Mouse (Mus musculus): ENCODE measurements around the gene Zwint.
A peak's percentile ranks its signal among the peaks of the same experiment; 100 is the strongest.

The Zwint gene

DNA sequence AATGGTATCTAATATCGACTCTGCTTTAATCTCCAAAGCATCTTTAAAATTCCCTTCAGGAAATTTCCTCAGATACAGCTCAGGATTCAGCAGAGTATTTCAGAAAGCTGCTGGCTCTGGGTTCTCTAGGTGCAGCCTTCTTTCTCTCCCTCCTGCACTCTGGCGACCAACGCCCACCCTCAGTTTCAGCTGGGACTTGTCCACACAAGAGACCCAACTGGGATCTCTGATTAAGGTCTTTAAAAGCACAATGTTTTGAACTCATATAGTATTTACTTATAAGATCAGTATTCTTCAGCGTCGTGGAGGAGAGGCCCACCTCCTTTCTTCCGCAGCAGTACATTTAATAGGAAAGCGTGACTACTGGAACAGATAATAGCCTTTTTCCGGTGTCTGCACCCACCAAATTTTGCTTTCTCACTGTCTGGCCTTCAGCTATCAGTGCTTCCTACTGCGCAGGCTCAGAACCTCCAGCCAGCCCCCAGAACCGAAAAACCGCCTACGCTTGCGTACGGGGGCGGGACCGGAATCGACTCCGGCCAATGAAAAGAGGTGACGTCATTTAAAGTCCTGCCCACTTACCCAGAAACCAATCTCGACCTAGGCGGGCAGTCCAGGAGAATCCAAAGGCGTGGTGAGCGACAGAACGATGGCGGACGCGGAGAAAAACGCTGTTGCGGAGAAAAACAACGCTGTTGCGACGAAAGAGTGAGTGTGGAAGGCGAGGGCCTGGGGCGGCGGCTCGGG lies at the start of gene Zwint:
Gene Zwint (plus strand): TSS at position 576 of the 747 bp plus-strand sequence.
- DNase-seq = peak; percentile 97

DNA sequence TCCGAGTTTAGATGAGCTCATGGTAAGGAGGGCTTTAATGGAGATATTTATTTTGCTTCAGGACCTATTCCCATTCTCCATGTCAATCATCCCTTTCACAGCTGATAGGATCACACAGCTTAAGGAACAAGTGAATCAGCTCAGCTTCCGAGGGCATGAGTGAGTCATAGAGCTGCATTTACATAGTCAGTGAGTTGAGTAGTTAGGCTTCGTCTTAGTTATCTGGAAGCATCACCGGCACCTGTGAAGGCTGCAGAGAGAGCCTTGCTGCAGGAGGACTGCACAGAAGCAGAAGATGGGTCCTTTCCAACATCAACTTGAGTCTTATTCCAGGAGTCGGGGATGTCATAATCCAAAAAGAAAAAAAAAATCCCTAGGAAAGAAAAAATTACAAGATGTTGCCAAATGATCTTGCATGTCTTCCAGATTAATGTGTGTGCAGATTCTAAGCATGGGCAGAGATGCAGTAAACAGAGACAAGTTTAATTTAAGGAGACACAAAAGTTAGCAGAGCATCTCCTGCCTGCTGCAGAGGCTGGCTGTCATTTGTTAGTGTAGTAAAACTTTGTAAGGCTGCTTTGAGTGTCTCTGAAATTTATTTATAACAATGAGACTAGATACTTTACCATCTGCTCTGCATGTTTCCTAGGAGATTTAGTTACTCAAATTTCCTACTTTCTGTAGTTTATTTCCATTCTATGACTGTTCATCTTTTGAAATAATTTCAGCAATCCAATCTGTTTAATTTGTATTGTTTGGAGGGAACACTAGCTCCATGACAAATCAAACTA lies 41.3 kb upstream of the Zwint start:
- no peak for DNase-seq

DNA sequence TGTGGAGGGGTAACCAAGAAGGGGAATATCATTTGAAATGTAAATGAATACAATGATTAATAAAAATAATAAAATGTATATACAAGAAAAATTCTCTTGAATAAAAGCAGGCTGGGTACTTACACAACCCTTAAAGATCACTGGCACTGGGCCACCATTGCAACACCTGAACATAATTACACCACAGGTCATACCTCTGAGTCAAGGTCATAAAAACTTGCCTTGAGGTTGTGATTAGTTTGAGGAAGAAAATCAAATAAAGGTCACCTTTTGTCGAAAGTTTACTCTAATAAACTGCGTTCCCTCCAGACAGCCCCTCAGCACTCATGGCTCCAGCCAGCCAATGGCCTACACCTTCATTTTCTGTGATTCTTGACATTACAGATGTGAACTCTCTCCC lies 38.5 kb upstream of the Zwint start:
- DNase-seq = no peak

DNA sequence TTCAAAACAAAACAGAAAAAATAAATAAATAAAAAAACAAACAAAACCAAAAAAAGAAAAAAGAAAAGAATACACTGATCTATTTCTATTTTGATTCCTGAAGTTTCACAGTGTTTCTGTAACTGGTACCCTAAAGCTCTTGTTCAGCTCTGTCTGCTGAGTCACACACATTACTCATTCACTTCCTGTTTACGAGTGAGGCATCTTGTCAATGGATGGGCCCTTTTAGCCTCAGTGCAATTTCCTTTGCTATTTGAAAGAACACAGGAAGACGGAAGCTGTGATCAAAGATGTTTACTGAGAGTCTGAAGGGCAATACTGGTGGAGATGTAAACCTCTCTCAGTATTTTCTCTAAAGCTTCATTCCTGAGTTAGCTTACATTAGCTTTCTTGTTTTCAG lies 34.1 kb upstream of the Zwint start:
- peak in 1 of 2 experiments; percentile 6 for DNase-seq

DNA sequence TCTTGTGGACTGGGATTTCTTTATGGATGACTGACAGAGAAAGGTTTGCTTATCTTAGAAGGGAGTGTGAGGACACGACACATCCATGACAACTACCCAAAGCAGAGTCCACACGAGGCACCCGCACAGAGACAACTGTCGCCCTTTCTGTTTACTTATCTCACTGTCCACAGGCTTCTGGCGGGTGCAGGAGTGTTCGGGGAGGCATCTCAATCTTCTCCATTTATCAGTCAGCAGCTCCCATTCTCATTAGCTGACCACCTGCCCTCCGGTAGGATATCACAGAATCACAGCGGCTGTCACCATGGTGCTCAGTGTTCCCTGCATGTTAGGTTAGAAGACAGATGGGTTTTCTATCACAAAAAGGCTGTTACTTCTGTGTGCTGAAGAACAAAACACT lies 31.1 kb upstream of the Zwint start:
- DNase-seq = no peak

DNA sequence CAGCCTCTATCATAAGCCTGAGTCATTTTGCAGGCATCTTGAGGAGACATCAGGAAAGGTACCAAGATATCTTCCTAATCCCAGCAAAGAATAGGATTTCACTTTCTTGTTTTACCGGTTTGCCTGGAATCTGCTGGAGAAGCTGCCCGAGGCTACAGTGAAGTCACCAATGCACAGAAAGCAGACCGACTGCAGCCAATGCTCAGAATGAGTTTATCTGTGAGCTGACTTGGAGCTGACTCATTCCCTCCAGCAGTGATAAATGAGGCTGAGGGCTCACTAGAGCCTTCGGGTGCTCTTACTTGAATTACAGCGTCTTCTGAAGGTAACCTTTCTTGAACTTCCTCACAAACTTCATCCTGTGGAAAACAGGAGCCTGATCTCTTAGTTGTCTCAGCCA lies 20.5 kb upstream of the Zwint start:
- DNase-seq = no peak

DNA sequence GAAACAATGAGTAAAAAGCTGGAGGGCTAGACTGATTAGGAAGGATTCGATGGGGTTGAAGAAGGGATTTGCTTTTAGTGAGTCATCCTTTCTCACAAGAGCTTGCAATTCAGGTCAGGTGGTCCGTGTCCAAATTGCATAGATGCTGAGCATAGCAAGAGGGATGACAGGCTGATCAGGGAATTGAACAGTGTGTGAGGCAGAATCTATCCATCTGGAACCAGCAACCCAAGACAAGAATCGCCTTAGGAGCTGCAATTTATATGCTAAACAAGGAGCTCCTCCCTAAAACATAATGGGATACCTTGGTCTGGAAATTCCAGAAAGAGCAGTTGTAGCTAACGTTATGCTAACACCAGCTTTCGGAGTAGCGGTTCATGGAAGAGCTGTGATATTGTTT lies 3.8 kb upstream of the Zwint start:
- DNase-seq = no peak

DNA sequence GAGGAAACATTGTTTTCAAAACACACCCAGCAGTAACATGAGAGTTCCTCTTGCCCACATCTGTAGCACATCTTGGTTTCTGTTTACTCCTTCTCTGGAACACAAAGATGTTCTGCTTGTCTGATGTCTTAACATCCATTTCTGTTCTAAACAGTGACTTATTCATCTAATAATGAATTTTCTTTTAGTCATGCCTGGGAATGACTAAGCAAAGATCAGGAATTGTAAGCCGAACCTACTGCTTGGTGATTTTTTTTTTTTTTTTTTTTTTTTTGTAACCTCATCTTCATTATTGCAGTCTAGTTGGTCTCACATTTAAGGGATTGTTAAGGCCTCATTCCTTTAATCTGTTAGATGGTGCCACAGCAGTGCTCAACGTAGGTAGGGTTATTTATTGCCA lies 848 bp upstream of the Zwint start:
- no peak for DNase-seq

DNA sequence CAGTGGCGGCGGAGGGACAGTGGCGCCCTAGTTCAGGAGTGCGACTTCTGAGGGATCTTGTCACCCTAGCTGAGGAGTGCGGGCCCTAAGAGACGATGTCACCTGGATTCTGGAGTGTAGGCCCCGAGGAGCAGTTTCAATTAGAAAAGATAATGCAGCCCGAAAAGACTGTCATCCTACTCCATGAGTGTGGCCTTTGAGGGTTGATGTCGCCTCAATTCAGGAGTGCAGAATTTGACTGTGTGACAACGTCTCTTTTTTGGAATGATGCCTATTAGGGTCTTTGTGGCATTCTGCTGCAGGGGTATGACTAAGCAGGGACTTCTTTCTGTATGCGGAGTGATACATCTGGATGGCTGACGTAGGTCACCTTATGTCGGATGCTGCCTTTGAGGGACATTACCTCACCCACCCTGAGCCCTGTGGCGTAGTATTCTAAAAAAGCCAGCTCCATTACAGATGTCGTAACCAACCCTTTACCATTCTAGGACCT lies 418 bp downstream of the Zwint start:
- peak in 1 of 2 experiments; percentile 4 for DNase-seq

DNA sequence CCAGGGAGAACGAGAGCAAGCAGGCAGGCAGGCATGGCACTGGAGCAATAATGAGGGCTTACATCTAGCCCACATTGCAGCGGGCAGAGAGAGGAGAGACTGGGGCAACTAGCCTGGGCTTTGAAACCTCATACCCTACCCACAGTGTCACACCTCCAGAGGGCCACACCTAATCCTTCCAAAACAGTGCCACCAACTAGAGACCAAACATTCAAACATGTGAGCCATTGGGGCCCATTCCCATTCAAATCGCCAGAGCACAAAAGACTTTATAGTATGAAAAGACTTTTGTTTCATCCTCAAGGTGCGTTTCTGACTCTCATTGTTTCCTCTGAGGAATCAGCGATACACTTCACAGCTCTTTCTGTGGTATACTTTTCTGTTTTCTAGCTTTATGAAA lies 4.6 kb downstream of the Zwint start:
- DNase-seq = no peak

DNA sequence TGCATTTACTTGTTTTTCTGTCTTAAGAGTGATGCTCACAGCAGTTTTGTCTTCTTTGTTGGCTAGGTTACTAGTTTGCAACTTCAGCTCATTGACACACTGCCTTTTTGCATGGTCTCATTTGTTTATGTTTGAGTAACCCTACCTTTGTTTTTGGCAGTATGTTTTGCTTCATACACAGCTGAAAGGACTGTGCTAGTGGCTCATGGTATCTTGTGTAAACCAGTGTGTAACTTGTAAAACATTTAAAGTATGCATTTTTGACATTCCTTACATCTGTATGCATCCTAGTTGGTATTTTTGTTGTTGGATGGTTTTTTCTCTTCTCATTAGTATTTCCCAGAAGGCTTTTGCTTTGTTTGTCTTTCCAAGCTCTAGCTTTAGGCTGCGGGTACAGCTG lies 5.7 kb downstream of the Zwint start:
- DNase-seq = no peak

DNA sequence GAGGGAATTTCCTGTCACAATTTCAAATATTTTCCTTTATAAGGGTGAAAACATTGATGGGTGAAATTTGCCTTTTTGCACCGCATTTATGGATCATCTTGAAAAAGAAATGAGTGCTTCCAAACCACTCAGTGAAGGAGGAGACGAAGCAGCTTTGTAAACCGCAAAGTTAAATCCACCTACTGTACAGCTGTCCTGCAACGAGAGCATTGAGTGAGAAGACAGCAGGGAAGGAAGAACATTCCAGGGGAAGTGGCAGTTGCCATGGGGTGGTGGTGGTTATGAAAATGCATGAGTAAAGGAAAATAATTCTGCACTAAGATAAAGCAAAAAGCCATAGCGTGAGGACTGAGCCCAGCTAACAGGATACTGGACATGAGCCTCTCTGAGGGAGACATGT lies 13.2 kb downstream of the Zwint start:
- no peak for DNase-seq

DNA sequence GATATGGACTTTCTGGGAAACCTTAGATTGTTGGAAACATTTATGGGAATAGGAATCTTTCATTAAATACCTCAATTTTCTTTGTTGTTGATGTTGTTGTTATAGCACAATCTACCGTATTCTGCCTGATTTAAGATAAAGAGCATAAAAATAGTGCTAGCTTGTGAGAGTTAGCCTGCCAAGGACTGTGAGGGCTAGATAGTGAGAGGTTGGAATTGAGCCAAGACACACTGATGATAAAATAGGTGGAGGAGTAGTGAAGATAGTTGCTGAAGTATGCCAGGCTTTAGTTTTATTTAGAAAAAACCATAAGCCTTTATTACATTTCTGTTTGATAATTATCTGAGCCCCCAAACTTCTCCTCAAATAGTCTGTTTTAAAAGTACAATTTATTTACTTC lies 14.4 kb downstream of the Zwint start:
- no peak for DNase-seq

DNA sequence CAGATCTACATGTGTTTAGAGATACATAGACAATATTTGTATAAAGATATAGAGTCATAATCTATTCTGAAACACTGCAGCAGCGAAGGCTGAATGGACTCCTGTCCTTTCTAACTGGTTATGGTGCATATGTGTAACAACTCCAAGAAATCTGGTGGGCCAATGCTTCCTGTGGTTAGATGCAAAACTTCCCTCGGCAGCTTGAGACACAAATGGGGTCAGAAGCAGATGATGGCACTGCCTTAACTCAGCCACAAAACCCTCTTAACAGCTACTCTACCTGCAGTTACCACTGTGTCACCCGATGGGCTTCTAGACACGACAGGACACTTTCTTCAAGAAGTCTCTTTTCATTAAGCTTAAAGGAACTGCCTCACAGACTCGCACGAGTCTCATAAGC lies 21.3 kb downstream of the Zwint start:
- DNase-seq = no peak

DNA sequence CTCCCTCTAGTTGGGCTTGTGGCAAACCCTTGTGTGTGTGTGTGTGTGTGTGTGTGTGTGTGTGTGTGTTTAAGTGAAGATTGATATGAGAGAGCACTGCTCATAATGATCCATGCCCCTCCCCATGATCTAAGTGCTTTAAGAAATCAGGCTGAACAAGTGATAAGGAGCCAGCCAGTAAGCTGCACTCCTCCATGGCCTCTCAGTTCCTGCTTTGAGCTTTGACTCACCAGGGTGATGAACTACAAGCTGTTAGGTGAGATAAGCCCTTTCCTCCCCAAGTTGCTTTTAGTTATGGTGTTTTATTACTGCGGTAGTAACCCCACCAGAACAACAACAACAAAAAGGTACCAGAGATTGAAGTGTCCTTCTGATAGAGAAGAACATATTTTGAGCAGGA lies 21.9 kb downstream of the Zwint start:
- no peak for DNase-seq

DNA sequence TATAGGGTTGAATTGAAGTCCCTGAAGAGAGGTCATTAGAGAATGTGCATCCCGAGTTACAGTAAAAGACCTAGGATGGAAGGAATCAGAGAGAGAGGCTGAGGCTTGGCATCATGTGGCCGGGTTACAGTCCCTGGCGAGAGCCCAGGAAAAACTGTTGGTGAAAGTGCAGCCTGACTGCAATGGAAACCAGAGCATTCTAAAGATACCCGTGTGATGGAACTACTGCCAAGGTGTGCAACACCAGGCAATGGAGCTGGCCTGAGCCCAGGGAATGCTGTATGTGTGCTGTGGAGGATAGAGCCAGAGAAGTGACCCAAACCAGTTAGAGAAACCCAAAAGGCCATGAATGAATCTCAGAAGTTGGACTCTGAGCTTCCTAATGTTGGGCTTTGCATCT lies 24.4 kb downstream of the Zwint start:
- no peak for DNase-seq

DNA sequence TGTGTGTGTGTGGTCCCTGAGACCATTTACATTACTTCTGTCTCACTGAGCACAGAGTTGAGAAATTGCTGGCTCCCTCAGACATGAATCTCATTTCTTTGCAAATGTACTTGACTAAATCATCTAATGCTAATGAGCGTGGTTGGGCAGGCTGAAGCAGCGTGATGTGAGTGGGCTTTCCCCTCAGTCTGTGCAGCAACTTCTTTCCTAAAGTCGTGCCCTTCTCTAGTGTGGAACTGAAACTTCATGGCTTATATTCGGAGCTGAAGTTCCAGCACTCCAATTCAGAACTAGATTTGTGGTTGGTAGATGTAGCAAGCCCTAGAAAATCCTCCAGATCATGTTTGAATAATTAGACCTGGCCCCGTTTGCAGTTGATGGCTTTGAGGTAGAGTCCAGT lies 46.4 kb downstream of the Zwint start:
- DNase-seq = no peak

DNA sequence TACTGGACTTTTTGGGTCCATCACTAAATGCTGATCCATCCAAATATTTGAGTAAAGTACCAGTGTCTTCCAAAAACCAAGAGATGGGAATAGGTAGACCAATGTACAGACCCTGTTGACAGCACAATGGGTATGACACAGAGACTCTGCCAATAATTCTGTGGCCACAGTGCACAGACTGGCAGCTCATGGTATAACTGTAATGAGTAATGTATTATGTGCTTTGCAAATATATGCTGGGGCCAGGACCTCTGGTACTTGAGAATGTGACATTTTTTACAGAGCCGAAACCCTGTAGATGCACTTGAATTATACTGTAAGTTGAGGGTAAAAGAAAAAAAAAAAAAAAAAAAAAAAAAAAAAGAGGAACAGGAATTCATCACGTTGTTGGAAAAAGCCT lies 59.1 kb downstream of the Zwint start:
- DNase-seq = no peak
